Mouse (Mus musculus) erythroblast, embryonic 14.5 days (primary cell): Measurements from ENCODE around the gene Atf5.

Source experiments
- GATA1 ChIP-seq: IDR thresholded peaks from 2 replicates; pipeline ENCODE4 v1.6.1; 2012; ENCODE audit warnings: low read length, inconsistent platforms, mixed read lengths
- TAL1 ChIP-seq: IDR thresholded peaks from 3 replicates; pipeline ENCODE4 v1.6.1; 2012; ENCODE audit warnings: low read length, inconsistent platforms, mixed read lengths

DNA sequence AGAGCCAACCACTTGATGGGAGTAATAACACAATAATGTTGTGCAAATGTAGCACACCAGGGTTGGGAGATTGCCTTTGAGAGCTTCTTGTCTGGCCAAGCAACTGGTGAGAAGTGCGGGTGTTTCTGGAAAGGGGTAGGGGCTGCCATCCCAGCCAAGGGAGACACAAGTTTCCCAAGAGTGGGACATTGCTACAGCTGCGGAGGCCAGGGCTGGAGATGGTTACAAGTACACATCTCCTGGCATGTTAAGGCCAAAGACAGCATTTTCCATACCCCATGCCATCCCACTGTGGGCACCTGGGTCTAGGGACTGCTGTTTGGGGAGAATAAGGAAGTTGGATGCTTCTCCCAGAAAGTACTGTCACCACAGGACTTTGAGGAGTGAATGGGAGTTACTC, 36.6 kb upstream of the Atf5 start:
- no peak for TF ChIP-seq GATA1
- TF ChIP-seq TAL1: no peak
